Mouse (Mus musculus) kidney, postnatal 0 days (tissue): ENCODE data around the gene C87436. TPM values are rescaled to one million over a fixed set of nuclear protein-coding genes. Genes with fewer than 3 reads are reported as not detected.

Source experiments
- ATAC-seq: fragments of 200-750 bp; cut with Nextera tagmentation; replicated peaks from 2 replicates; pipeline ENCODE4 v1.8.0; 2017; ENCODE audit warnings: low read depth, moderate number of reproducible peaks, moderate TSS enrichment, moderate library complexity; ENCODE audit not compliant: low FRiP score
- DNase-seq: peaks from one replicate; pipeline ENCODE4 v3.0.0-alpha.2; 2016; ENCODE audit warnings: low spot score
- H3K27ac ChIP-seq: fragments of 300-500 bp; sonication (generic); 2 replicates; pipeline ENCODE4 v1.5.1; 2014; ENCODE audit warnings: mild to moderate bottlenecking
- H3K27me3 ChIP-seq: fragments of 300-500 bp; sonication (generic); 2 replicates; pipeline ENCODE4 v1.6.1; 2014; ENCODE audit warnings: low read length, mixed read lengths; ENCODE audit not compliant: insufficient read depth
- H3K36me3 ChIP-seq: fragments of 300-500 bp; sonication (generic); 2 replicates; pipeline ENCODE4 v1.6.1; 2014; ENCODE audit warnings: low read length, mixed read lengths; ENCODE audit not compliant: insufficient read depth
- H3K4me1 ChIP-seq: fragments of 300-500 bp; sonication (generic); replicated peaks from 2 replicates; pipeline ENCODE4 v1.6.1; 2014; ENCODE audit warnings: antibody characterized with exemption, low read length, mixed read lengths; ENCODE audit not compliant: insufficient read depth
- H3K4me2 ChIP-seq: fragments of 300-500 bp; sonication (generic); 2 replicates; pipeline ENCODE4 v1.6.1; 2014; ENCODE audit warnings: mild to moderate bottlenecking, low read length, moderate library complexity, mixed read lengths
- H3K4me3 ChIP-seq: fragments of 300-500 bp; sonication (generic); replicated peaks from 2 replicates; pipeline ENCODE4 v1.5.1; 2014; ENCODE audit warnings: low read depth, low read length
- H3K9ac ChIP-seq: fragments of 300-500 bp; sonication (generic); 2 replicates; pipeline ENCODE4 v1.6.1; 2014; ENCODE audit warnings: low read depth, low read length
- H3K9me3 ChIP-seq: fragments of 300-500 bp; sonication (generic); replicated peaks from 2 replicates; pipeline ENCODE4 v1.6.1; 2016; ENCODE audit warnings: low read length, inconsistent platforms, mixed read lengths
- CTCF ChIP-seq: IDR thresholded peaks from 2 replicates; pipeline ENCODE4 v1.5.1; 2016; ENCODE audit warnings: antibody characterized with exemption, low read depth, mild to moderate bottlenecking, moderate library complexity
- WGBS: fragments of 180-500 bp; shearing (Covaris S2); extraction: QIAGEN DNeasy Blood & Tissue Kit; methylation state at CpG from one replicate; pipeline ENCODE4 v1.1.7; 2014; 5-methylcytosine and 5-hydroxymethylcytosine counted together
- polyA plus RNA-seq: library from polyadenylated mRNA; unstranded; fragments of >200 nt; fragmentation: Nextera tagmentation; extraction: Ambion mirVana; gene quantifications from 2 replicates; pipeline ENCODE4 v1.2.1, GENCODE M21; 2015

C87436 gene
- polyA plus RNA-seq, 1 experiment from 2014 or later, result 23.1 TPM

DNA sequence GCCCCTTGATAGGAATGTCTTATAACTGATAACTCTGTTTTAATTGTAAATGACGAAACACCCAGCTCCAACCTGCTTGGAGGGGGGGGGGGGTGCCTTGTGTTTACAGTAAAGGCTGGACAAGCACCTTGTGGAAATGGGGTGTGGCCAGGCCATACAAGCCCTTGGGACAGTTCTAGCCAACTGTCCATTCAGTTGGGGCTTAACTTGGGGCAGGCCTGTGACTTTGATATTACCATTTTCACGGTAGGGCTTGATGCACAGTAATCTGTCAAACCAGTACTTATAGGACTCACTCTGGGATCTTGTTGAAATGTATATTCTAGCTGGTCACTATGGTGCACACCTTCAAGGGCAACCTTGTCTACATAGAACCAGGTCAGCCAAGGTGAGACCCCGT, 33.1 kb downstream of the C87436 start:
- ATAC-seq, result no peak

GRCm38 (mm10) chr6:86471760-86472099, 33.6 kb downstream of the C87436 start:
- H3K9me3 ChIP-seq, result no peaks in the 10 kb centered on the region
- 15% methylated on average over 9 of the region's 9 CpGs for WGBS
- H3K4me2 ChIP-seq, result peak overlapping the region; percentile 57
- peaks cover 14% of the 10 kb centered on the region; the same call in 1 of the 2 replicates for H3K4me1 ChIP-seq
- 0 out of 2 replicates have a peak, but pooled peaks cover 3% of the 10 kb centered on the region for H3K36me3 ChIP-seq
- no peaks in the 10 kb centered on the region for H3K27me3 ChIP-seq
- peak overlapping the region; percentile 87 for H3K27ac ChIP-seq
- H3K9ac ChIP-seq, result peak overlapping the region; percentile 51
- peak overlapping the region; percentile 23 for H3K4me3 ChIP-seq
- TF ChIP-seq CTCF, result no peak
- ATAC-seq, result peak; percentile 48
- DNase-seq, result no peak

More for the DNA sequence above, 33.1 kb downstream of the C87436 start:
- WGBS, result 86% methylated on average over 3 of the region's 3 CpGs
- no peak for TF ChIP-seq CTCF
- Histone ChIP-seq H3K9me3 (no peaks in the 10 kb centered on the region), H3K4me3 (no peak overlapping the region), H3K27me3 (no peaks in the 10 kb centered on the region), H3K36me3 (0 out of 2 replicates have a peak, but pooled peaks cover 3% of the 10 kb centered on the region), H3K27ac (peak overlapping the region; percentile 87), H3K9ac (peak overlapping the region; percentile 51; the same call in 1 of the 2 replicates), H3K4me1 (peaks cover 12% of the 10 kb centered on the region; the same call in 1 of the 2 replicates), H3K4me2 (peak overlapping the region; percentile 57)
- no peak for DNase-seq

DNA sequence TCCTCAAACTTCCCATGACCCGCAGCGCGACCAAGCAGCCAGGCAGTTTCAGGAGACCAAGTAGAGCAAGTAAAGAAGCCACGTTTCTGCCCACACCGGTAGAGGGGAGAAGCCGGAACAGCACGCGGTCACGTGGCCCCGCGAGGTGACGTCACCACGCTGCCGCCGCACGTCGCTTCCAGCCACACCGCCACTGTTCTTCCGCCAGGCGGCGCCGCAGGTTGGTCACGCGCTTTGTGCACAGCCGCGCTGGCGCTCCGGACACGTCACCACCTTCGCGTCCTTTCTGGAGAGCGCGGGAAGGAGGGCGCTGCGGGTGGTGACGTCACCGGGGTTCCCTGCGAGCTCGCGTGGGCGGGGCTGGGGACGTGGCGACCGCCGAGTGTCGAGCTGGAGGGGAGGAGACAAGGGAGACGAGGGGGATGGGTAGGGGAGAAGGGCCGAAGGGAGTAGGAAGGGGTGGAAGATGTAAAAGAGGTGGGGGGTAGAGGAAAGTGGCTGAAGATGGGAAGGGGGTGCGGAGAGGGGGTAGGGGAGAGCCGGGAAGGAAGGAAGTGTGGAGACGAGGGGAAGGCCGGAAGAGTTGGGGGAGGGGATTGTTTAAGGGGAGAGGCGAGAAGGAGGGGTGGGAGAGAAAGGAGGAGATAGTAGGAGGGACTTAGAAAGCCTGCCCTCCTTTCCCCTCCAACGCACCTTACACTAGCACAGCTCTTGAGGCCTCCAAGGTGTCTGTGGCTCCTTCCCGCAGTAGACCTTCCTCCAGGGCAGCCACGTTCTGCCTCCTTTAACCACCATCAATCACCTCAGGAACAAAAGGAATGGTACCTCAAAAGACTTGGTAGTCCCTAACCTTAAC, 34.2 kb downstream of the C87436 start:
- peak overlapping the region; percentile 93 for H3K27ac ChIP-seq
- peak; percentile 95 for ATAC-seq
- under 1% methylated on average over 54 of the region's 56 CpGs for WGBS

GRCm38 (mm10) chr6:86473077-86473476, 34.9 kb downstream of the C87436 start:
- ATAC-seq, result no peak
- 54% methylated on average over 7 of the region's 7 CpGs for WGBS
- no peaks in the 10 kb centered on the region for H3K9me3 ChIP-seq

More for the DNA sequence above, 34.2 kb downstream of the C87436 start:
- peak; percentile 99 for DNase-seq
- peak overlapping the region; percentile 57 for H3K4me2 ChIP-seq
- H3K9ac ChIP-seq, result peak overlapping the region; percentile 51
- peaks cover 14% of the 10 kb centered on the region; the same call in 1 of the 2 replicates for H3K4me1 ChIP-seq
- H3K9me3 ChIP-seq, result no peaks in the 10 kb centered on the region
- H3K4me3 ChIP-seq, result peak overlapping the region; percentile 25
- 0 out of 2 replicates have a peak, but pooled peaks cover 3% of the 10 kb centered on the region for H3K36me3 ChIP-seq
- peak; percentile 100 for TF ChIP-seq CTCF
- H3K27me3 ChIP-seq, result no peaks in the 10 kb centered on the region

GRCm38 (mm10) chr6:86474072-86474471, 35.9 kb downstream of the C87436 start:
- Histone ChIP-seq H3K4me3 (no peak overlapping the region), H3K4me1 (peaks cover 21% of the 10 kb centered on the region), H3K9me3 (no peaks in the 10 kb centered on the region), H3K36me3 (0 out of 2 replicates have a peak, but pooled peaks cover 3% of the 10 kb centered on the region), H3K27me3 (no peaks in the 10 kb centered on the region), H3K9ac (no peak overlapping the region), H3K27ac (no peak overlapping the region), H3K4me2 (no peak overlapping the region)
- no peak for ATAC-seq
- 96% methylated on average over 5 of the region's 5 CpGs for WGBS
- TF ChIP-seq CTCF, result no peak
- no peak for DNase-seq

More at GRCm38 (mm10) chr6:86473077-86473476, 34.9 kb downstream of the C87436 start:
- H3K4me1 ChIP-seq, result peaks cover 14% of the 10 kb centered on the region; the same call in 1 of the 2 replicates
- peak overlapping the region; percentile 93 for H3K27ac ChIP-seq
- 0 out of 2 replicates have a peak, but pooled peaks have one; percentile 13 for TF ChIP-seq CTCF
- peak; percentile 41 for DNase-seq
- 0 out of 2 replicates have a peak, but pooled peaks cover 3% of the 10 kb centered on the region for H3K36me3 ChIP-seq
- peak overlapping the region; percentile 25 for H3K4me3 ChIP-seq
- H3K27me3 ChIP-seq, result no peaks in the 10 kb centered on the region
- peak overlapping the region; percentile 52 for H3K4me2 ChIP-seq
- peak overlapping the region; percentile 50; the same call in 1 of the 2 replicates for H3K9ac ChIP-seq

- Histone ChIP-seq H3K4me1 (peaks cover 27% of the 10 kb centered on the region), H3K27me3 (no peaks in the 10 kb centered on the region), H3K4me2 (no peak overlapping the region), H3K27ac (peak overlapping the region; percentile 68; the same call in 1 of the 2 replicates), H3K36me3 (no peaks in the 10 kb centered on the region), H3K9me3 (no peaks in the 10 kb centered on the region), H3K9ac (no peak overlapping the region), H3K4me3 (no peak overlapping the region)
- no peak for TF ChIP-seq CTCF
- no peak for ATAC-seq
- DNase-seq, result no peak
Measured at GRCm38 (mm10) chr6:86474646-86475181, 36.5 kb downstream of the C87436 start.
